Comparison of ENCODE assay signal across 15 mouse cellular contexts in the genomic region with DNA sequence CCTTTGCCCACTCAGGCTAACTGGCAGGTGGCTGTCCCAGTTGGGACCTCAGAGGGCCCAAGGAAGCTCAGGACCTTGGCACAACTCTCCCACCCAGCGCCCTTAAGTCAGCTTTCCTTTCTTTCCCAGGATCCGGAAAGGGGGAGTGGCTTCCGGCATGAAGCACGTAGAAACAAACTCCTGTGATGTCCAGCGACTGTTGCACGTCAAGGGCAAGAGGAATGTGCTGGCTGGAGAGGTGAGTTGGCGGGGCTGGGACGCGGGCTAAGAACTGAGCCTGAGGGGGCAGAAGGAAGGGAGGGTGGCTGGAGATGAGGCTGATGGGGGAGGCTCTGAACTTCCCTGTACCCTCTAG. TPM values are rescaled to one million over a fixed set of nuclear protein-coding genes. Genes with fewer than 3 reads are reported as not detected.
DNase-seq lines count a peak whose midpoint lies in the region; ATAC-seq and TF ChIP-seq lines count a peak whose summit lies in the region.
"Had no signal": no experiment of that assay in that cellular context is flagged by ENCODE, and none has a peak within 500 bp of the region (broad histone marks: within the 10 kb centered on the region; RNA-seq: fewer than 3 reads in every experiment).

No protein-coding gene starts in this region.

- DNase-seq in MN1 (ENCODE audit: low spot score), result peak; percentile 54
- peak; percentile 38 to 51 for DNase-seq in adrenal gland, postnatal 36 days
- DNase-seq in lung, postnatal 0 days (ENCODE audit: low spot score), result no peak
- no peak for DNase-seq in hindbrain, embryonic 14.5 days (ENCODE audit: low spot score)
- no peak for DNase-seq in cerebellum, adult 9-10 months
- DNase-seq in thymus, postnatal 14 days, result no peak
- DNase-seq: thymus, adult 18-20 months had no signal

- H3K27ac ChIP-seq in kidney, embryonic 15.5 days, result 0 out of 2 replicates have a peak overlapping the region, but pooled peaks have one; percentile 10
- no peak overlapping the region for H3K27ac ChIP-seq in kidney, embryonic 14.5 days (ENCODE audit: low read depth, low read length)
- no peak overlapping the region for H3K27ac ChIP-seq in lung, postnatal 0 days (ENCODE audit: low read length)
- no peak overlapping the region for H3K27ac ChIP-seq in hindbrain, embryonic 14.5 days
- H3K27ac ChIP-seq: forebrain, embryonic 15.5 days; limb, embryonic 12.5 days; neural tube, embryonic 13.5 days had no signal

- no peak for ATAC-seq in kidney, embryonic 15.5 days (replicated peaks; ENCODE audit: low FRiP score)
- no peak for ATAC-seq in kidney, embryonic 14.5 days (ENCODE audit: low FRiP score, low TSS enrichment)
- ATAC-seq in lung, postnatal 0 days, result peak; percentile 42; the same call in 1 of the 2 replicates
- no peak for ATAC-seq in hindbrain, embryonic 14.5 days (ENCODE audit: low FRiP score)
- ATAC-seq: activated CD4-positive, CD25-positive, alpha-beta regulatory T cell, adult 4 months; forebrain, embryonic 15.5 days had no signal

- no peak overlapping the region for H3K4me2 ChIP-seq in kidney, embryonic 15.5 days
- H3K4me2 ChIP-seq in kidney, embryonic 14.5 days (replicated peaks; ENCODE audit: low read depth, low read length), result no peak overlapping the region
- H3K4me2 ChIP-seq in lung, postnatal 0 days (replicated peaks; ENCODE audit: low read depth, low read length), result no peak overlapping the region
- no peak overlapping the region for H3K4me2 ChIP-seq in hindbrain, embryonic 14.5 days (replicated peaks)
- H3K4me2 ChIP-seq: forebrain, embryonic 15.5 days; limb, embryonic 12.5 days; neural tube, embryonic 13.5 days had no signal

- H3K36me3 ChIP-seq in kidney, embryonic 15.5 days, result no peaks in the 10 kb centered on the region
- H3K36me3 ChIP-seq in kidney, embryonic 14.5 days (ENCODE audit: control insufficient read depth, insufficient read depth, low read length), result no peaks in the 10 kb centered on the region
- H3K36me3 ChIP-seq in lung, postnatal 0 days (ENCODE audit: insufficient read depth, low read length), result no peaks in the 10 kb centered on the region
- no peaks in the 10 kb centered on the region for H3K36me3 ChIP-seq in hindbrain, embryonic 14.5 days (replicated peaks; ENCODE audit: control insufficient read depth, insufficient read depth)
- H3K36me3 ChIP-seq: forebrain, embryonic 15.5 days; limb, embryonic 12.5 days; neural tube, embryonic 13.5 days had no signal

- H3K9ac ChIP-seq in kidney, embryonic 15.5 days, result no peak overlapping the region
- no peak overlapping the region for H3K9ac ChIP-seq in kidney, embryonic 14.5 days (ENCODE audit: low read depth, low read length)
- H3K9ac ChIP-seq in lung, postnatal 0 days (replicated peaks; ENCODE audit: low read depth), result no peak overlapping the region
- no peak overlapping the region for H3K9ac ChIP-seq in hindbrain, embryonic 14.5 days
- H3K9ac ChIP-seq: forebrain, embryonic 15.5 days; limb, embryonic 12.5 days; neural tube, embryonic 13.5 days had no signal

- WGBS in kidney, embryonic 15.5 days, result 60% methylated on average over 9 of the region's 9 CpGs
- 63% methylated on average over 9 of the region's 9 CpGs for WGBS in kidney, embryonic 14.5 days
- 46% methylated on average over 9 of the region's 9 CpGs for WGBS in lung, postnatal 0 days
- WGBS in hindbrain, embryonic 14.5 days, result 72% methylated on average over 9 of the region's 9 CpGs

- H3K4me1 ChIP-seq in kidney, embryonic 15.5 days, result peaks cover 31% of the 10 kb centered on the region
- peaks cover 8% of the 10 kb centered on the region; the same call in 1 of the 2 replicates for H3K4me1 ChIP-seq in kidney, embryonic 14.5 days (ENCODE audit: control insufficient read depth, insufficient read depth, low read length)
- H3K4me1 ChIP-seq in lung, postnatal 0 days (ENCODE audit: insufficient read depth, low read depth, low read length), result no peaks in the 10 kb centered on the region
- H3K4me1 ChIP-seq in hindbrain, embryonic 14.5 days (replicated peaks; ENCODE audit: control insufficient read depth, insufficient read depth, low read length), result no peaks in the 10 kb centered on the region
- H3K4me1 ChIP-seq: forebrain, embryonic 15.5 days; limb, embryonic 12.5 days had no signal

- TF ChIP-seq EP300 in lung, postnatal 0 days (IDR thresholded peaks at IDR 0.05), result no peak

- no peaks in the 10 kb centered on the region for H3K27me3 ChIP-seq in kidney, embryonic 15.5 days
- no peaks in the 10 kb centered on the region for H3K27me3 ChIP-seq in kidney, embryonic 14.5 days (ENCODE audit: control insufficient read depth, insufficient read depth, low read length)
- no peaks in the 10 kb centered on the region for H3K27me3 ChIP-seq in lung, postnatal 0 days (replicated peaks; ENCODE audit: insufficient read depth, low read length)
- H3K27me3 ChIP-seq in hindbrain, embryonic 14.5 days (ENCODE audit: control insufficient read depth, insufficient read depth, low read length), result no peaks in the 10 kb centered on the region
- H3K27me3 ChIP-seq: forebrain, embryonic 15.5 days; limb, embryonic 12.5 days; neural tube, embryonic 13.5 days had no signal

- no peak overlapping the region for H3K4me3 ChIP-seq in kidney, embryonic 15.5 days (replicated peaks)
- H3K4me3 ChIP-seq in kidney, embryonic 14.5 days (ENCODE audit: low read length), result no peak overlapping the region
- no peak overlapping the region for H3K4me3 ChIP-seq in lung, postnatal 0 days (ENCODE audit: low read depth, low read length)
- no peak overlapping the region for H3K4me3 ChIP-seq in hindbrain, embryonic 14.5 days (replicated peaks; ENCODE audit: low read length)
- H3K4me3 ChIP-seq: forebrain, embryonic 15.5 days; limb, embryonic 12.5 days; neural tube, embryonic 13.5 days had no signal

- no peaks in the 10 kb centered on the region for H3K9me3 ChIP-seq in kidney, embryonic 15.5 days (replicated peaks)
- no peaks in the 10 kb centered on the region for H3K9me3 ChIP-seq in kidney, embryonic 14.5 days (ENCODE audit: control insufficient read depth, low read length)
- H3K9me3 ChIP-seq in lung, postnatal 0 days (ENCODE audit: low read length), result no peaks in the 10 kb centered on the region
- no peaks in the 10 kb centered on the region for H3K9me3 ChIP-seq in hindbrain, embryonic 14.5 days (ENCODE audit: control insufficient read depth, low read length)
- H3K9me3 ChIP-seq: forebrain, embryonic 15.5 days; limb, embryonic 12.5 days; neural tube, embryonic 13.5 days had no signal

- TF ChIP-seq CTCF in lung, postnatal 0 days (IDR thresholded peaks at IDR 0.05), result no peak

RNA-seq across cellular contexts. Expression of a gene that starts 10.2 kb away (rescaled TPM):
- polyA plus RNA-seq in kidney, embryonic 15.5 days (2015; fragmentation: Nextera tagmentation; extraction: Ambion mirVana), result 11.5 and 12.3 TPM in 2 replicates
- polyA plus RNA-seq in kidney, embryonic 14.5 days (2014; fragmentation: Nextera tagmentation; extraction: Ambion mirVana), result 2.8 and 6.7 TPM in 2 replicates
- total RNA-seq in adrenal gland, postnatal 36 days (2021), result 1 to 10 TPM; 1.3 to 1.5 TPM
- 0.75 and 1.3 TPM in 2 replicates for polyA plus RNA-seq in lung, postnatal 0 days (2015; fragmentation: Nextera tagmentation; extraction: Ambion mirVana)
- 0.16 and 0.34 TPM in 2 replicates for polyA plus RNA-seq in hindbrain, embryonic 14.5 days (2014; fragmentation: Nextera tagmentation; extraction: Ambion mirVana)
- total RNA-seq: megakaryocyte-erythroid progenitor cell, adult 5-6 weeks had no signal

RNA-seq across cellular contexts. Expression of a gene that starts 28.1 kb away (rescaled TPM):
- polyA plus RNA-seq in kidney, embryonic 15.5 days (2015; fragmentation: Nextera tagmentation; extraction: Ambion mirVana), result 81.1 and 82.0 TPM in 2 replicates
- polyA plus RNA-seq in kidney, embryonic 14.5 days (2014; fragmentation: Nextera tagmentation; extraction: Ambion mirVana), result 66.7 and 86.0 TPM in 2 replicates
- 100 to 1,000 TPM; 128 to 176 TPM for total RNA-seq in adrenal gland, postnatal 36 days (2021)
- 72.5 and 75.0 TPM in 2 replicates for polyA plus RNA-seq in lung, postnatal 0 days (2015; fragmentation: Nextera tagmentation; extraction: Ambion mirVana)
- 20.3 and 20.8 TPM in 2 replicates for polyA plus RNA-seq in hindbrain, embryonic 14.5 days (2014; fragmentation: Nextera tagmentation; extraction: Ambion mirVana)

RNA-seq across cellular contexts. Expression of a gene that starts 44.4 kb away (rescaled TPM):
- 3.8 and 5.9 TPM in 2 replicates for polyA plus RNA-seq in kidney, embryonic 15.5 days (2015; fragmentation: Nextera tagmentation; extraction: Ambion mirVana)
- 2.0 and 5.2 TPM in 2 replicates for polyA plus RNA-seq in kidney, embryonic 14.5 days (2014; fragmentation: Nextera tagmentation; extraction: Ambion mirVana)
- total RNA-seq in adrenal gland, postnatal 36 days (2021), result 10 to 100 TPM in 1 of 2 experiments, 1 to 10 TPM in 1; 7.9 to 13.1 TPM
- 4.6 and 4.8 TPM in 2 replicates for polyA plus RNA-seq in lung, postnatal 0 days (2015; fragmentation: Nextera tagmentation; extraction: Ambion mirVana)
- 2.7 and 2.9 TPM in 2 replicates for polyA plus RNA-seq in hindbrain, embryonic 14.5 days (2014; fragmentation: Nextera tagmentation; extraction: Ambion mirVana)
- total RNA-seq: MEL had no signal

RNA-seq across cellular contexts. Expression of a gene that starts 57.5 kb away (rescaled TPM):
- 0.67 and 0.82 TPM in 2 replicates for polyA plus RNA-seq in kidney, embryonic 15.5 days (2015; fragmentation: Nextera tagmentation; extraction: Ambion mirVana)
- 0.44 and 0.79 TPM in 2 replicates for polyA plus RNA-seq in kidney, embryonic 14.5 days (2014; fragmentation: Nextera tagmentation; extraction: Ambion mirVana)
- under 1 TPM; 0.23 to 0.26 TPM for total RNA-seq in adrenal gland, postnatal 36 days (2021)
- 3.4 and 5.1 TPM in 2 replicates for polyA plus RNA-seq in lung, postnatal 0 days (2015; fragmentation: Nextera tagmentation; extraction: Ambion mirVana)
- polyA plus RNA-seq in hindbrain, embryonic 14.5 days (2014; fragmentation: Nextera tagmentation; extraction: Ambion mirVana), result 1.2 and 1.7 TPM in 2 replicates
- total RNA-seq: megakaryocyte-erythroid progenitor cell, adult 5-6 weeks had no signal
- polyA plus RNA-seq: activated CD4-positive, CD25-positive, alpha-beta regulatory T cell, adult 4 months had no signal

Comparison
In these comparisons a context has a peak if more than half of its experiments do, and no peak if none do; other contexts are left out.
1. DNase-seq: peak in MN1 (single experiment) and adrenal gland, postnatal 36 days (2 of 2); none in lung, postnatal 0 days (single experiment), hindbrain, embryonic 14.5 days (single experiment), cerebellum, adult 9-10 months (single experiment) and thymus, postnatal 14 days (single experiment).